Mouse (Mus musculus): ENCODE measurements around the gene Dnah10. TPM values are rescaled to one million over a fixed set of nuclear protein-coding genes. Genes with fewer than 3 reads are reported as not detected.

Dnah10 gene
- total and polyA plus RNA-seq, 3 experiments = 0.03 to 0.30 (median 0.08) TPM

- H3K4me2 ChIP-seq (ENCODE audit: insufficient read depth, low read depth, poor library complexity, severe bottlenecking) = peak within 1 kb of the TSS; percentile 83
- peak; percentile 97 for DNase-seq (ENCODE audit: extremely low read depth)
- peak; percentile 90; the same call in 1 of the 2 replicates for TF ChIP-seq UBTF (IDR thresholded peaks at IDR 0.05; ENCODE audit: low read depth, low read length)
- TF ChIP-seq MYC (IDR thresholded peaks at IDR 0.05; ENCODE audit: low read depth, low read length) = no peak
- TF ChIP-seq MEF2A (IDR thresholded peaks at IDR 0.05; ENCODE audit: borderline replicate concordance, low read depth, low read length) = no peak
- TF ChIP-seq BHLHE40 (IDR thresholded peaks at IDR 0.05; ENCODE audit: low read depth, low read length) = peak; percentile 77
- TF ChIP-seq NRF1 (IDR thresholded peaks at IDR 0.05; ENCODE audit: low read depth, low read length) = peak; percentile 93
- TF ChIP-seq SIN3A (IDR thresholded peaks at IDR 0.05; ENCODE audit: low read length) = no peak
- no peak for TF ChIP-seq CHD2 (IDR thresholded peaks at IDR 0.05; ENCODE audit: low read length)
- no peak for TF ChIP-seq TBP (conservative IDR thresholded peaks at IDR 0.05; ENCODE audit: low read depth, low read length)
- no peak; the same call in 1 of the 2 replicates for TF ChIP-seq ZMIZ1 (IDR thresholded peaks at IDR 0.05; ENCODE audit: low read depth, low read length)
- TF ChIP-seq MAZ (IDR thresholded peaks at IDR 0.05; ENCODE audit: low read depth, low read length) = peak; percentile 94
- no peak for TF ChIP-seq ETS1 (conservative IDR thresholded peaks at IDR 0.05; ENCODE audit: low read depth, low read length)
- TF ChIP-seq USF1 (IDR thresholded peaks at IDR 0.05; ENCODE audit: low read depth, low read length) = no peak
- TF ChIP-seq CTCF (conservative IDR thresholded peaks at IDR 0.05 in 1 of 2, IDR thresholded peaks at IDR 0.05 in 1 of 2; ENCODE audit: low read depth in 2 of 2, low read length in 2 of 2) = no peak
- no peak for TF ChIP-seq MAX (IDR thresholded peaks at IDR 0.05; ENCODE audit: low read length)
- TF ChIP-seq PAX5 (IDR thresholded peaks at IDR 0.05; ENCODE audit: low read length) = no peak
- no peak for TF ChIP-seq RAD21 (IDR thresholded peaks at IDR 0.05; ENCODE audit: low read depth, low read length)
- no peak for TF ChIP-seq POLR2AphosphoS2 (IDR thresholded peaks at IDR 0.05; ENCODE audit: low read depth, low read length)
- peak; percentile 62 for TF ChIP-seq HCFC1 (IDR thresholded peaks at IDR 0.05; ENCODE audit: low read depth, low read length)
- no peak for TF ChIP-seq ZC3H11A (IDR thresholded peaks at IDR 0.05; ENCODE audit: low read depth, low read length)
- TF ChIP-seq E2F4 (IDR thresholded peaks at IDR 0.05; ENCODE audit: insufficient replicate concordance, low read depth, low read length) = no peak
- TF ChIP-seq KAT2A (IDR thresholded peaks at IDR 0.05; ENCODE audit: insufficient replicate concordance, low read length) = 0 out of 2 replicates have a peak, but pooled peaks have one; percentile 13
- no peak for TF ChIP-seq GABPA (IDR thresholded peaks at IDR 0.05; ENCODE audit: insufficient replicate concordance, low read depth, low read length)
- no peak for TF ChIP-seq SMC3 (IDR thresholded peaks at IDR 0.05; ENCODE audit: low read depth, low read length)
- peak; percentile 34; the same call in 1 of the 2 replicates for TF ChIP-seq ELF1 (IDR thresholded peaks at IDR 0.05; ENCODE audit: low read depth, low read length)
- no peak for TF ChIP-seq JUND (conservative IDR thresholded peaks at IDR 0.05; ENCODE audit: low read depth, low read length)
- no peak for TF ChIP-seq RCOR1 (conservative IDR thresholded peaks at IDR 0.05; ENCODE audit: low read depth, low read length)
- peak; percentile 69 for TF ChIP-seq TCF12 (IDR thresholded peaks at IDR 0.05; ENCODE audit: low read depth, low read length)
- TF ChIP-seq USF2 (conservative IDR thresholded peaks at IDR 0.05; ENCODE audit: low read depth, low read length) = no peak
- peak; percentile 82; the same call in 1 of the 2 replicates for TF ChIP-seq NELFE (IDR thresholded peaks at IDR 0.05; ENCODE audit: low read depth, low read length)
- TF ChIP-seq EP300 (IDR thresholded peaks at IDR 0.05; ENCODE audit: low read length) = no peak
- TF ChIP-seq MAFK (IDR thresholded peaks at IDR 0.05; ENCODE audit: insufficient replicate concordance, low read length) = no peak
- TF ChIP-seq ZKSCAN1 (IDR thresholded peaks at IDR 0.05; ENCODE audit: borderline replicate concordance, low read depth, low read length) = no peak
- TF ChIP-seq IRF4 (IDR thresholded peaks at IDR 0.05; ENCODE audit: low read depth, low read length) = no peak
- peak; percentile 88 for TF ChIP-seq POLR2A (IDR thresholded peaks at IDR 0.05; ENCODE audit: low read depth, low read length)
- no peak for TF ChIP-seq CHD1 (IDR thresholded peaks at IDR 0.05; ENCODE audit: low read depth, low read length)
- peak; percentile 95 for TF ChIP-seq ZNF384 (IDR thresholded peaks at IDR 0.05; ENCODE audit: low read depth, low read length)
- no peak for TF ChIP-seq JUN (IDR thresholded peaks at IDR 0.05; ENCODE audit: insufficient read depth, low read depth, low read length)
- TF ChIP-seq MXI1 (IDR thresholded peaks at IDR 0.05; ENCODE audit: low read depth, low read length) = peak; percentile 89
- dilution Hi-C loops (cut with MboI; ENCODE audit: extremely low pct_ligation_motif_present, extremely low pct_unique_long_range_greater_than_20kb, low sequenced_read_pairs) = no loop called here
- H3K27me3 ChIP-seq (replicated peaks) = peaks cover 42% of the 10 kb centered on the region
- H3K4me3 ChIP-seq (replicated peaks in 1 of 3; ENCODE audit: low read depth in 2 of 3, low read length in 2 of 3, poor library complexity in 1 of 3) = peak within 1 kb of the TSS; percentile 50 to 84 (median 77)
- peaks cover 0 to 15% of the 10 kb centered on the region in 2 experiments for H3K36me3 ChIP-seq (replicated peaks in 1 of 2; ENCODE audit: control insufficient read depth in 1 of 2, insufficient read depth in 1 of 2, low read length in 1 of 2)
- H3K79me2 ChIP-seq (replicated peaks; ENCODE audit: control insufficient read depth, extremely low read depth, insufficient read depth, poor library complexity, severe bottlenecking) = no peaks in the 10 kb centered on the region; the same call in 1 of the 2 replicates
- H3K27ac ChIP-seq (ENCODE audit: insufficient read depth, low read depth) = no peak within 1 kb of the TSS
- H3K9ac ChIP-seq (ENCODE audit: insufficient read depth, low read depth) = peak within 1 kb of the TSS; percentile 75
- no peaks in the 10 kb centered on the region for H3K9me3 ChIP-seq (replicated peaks; ENCODE audit: low read length)
- in situ Hi-C loops (cut with MboI; ENCODE audit: low pct_ligation_motif_present, low pct_unique_long_range_greater_than_20kb, low sequenced_read_pairs) = loop anchor here (5.0 to 25.0 kb wide), 2 partner anchors 90 to 425 kb away; partner anchors contain the start of genes Kmt5a and Sbno1
- peaks cover 0 to 18% of the 10 kb centered on the region in 2 experiments; a peak in 3 of 4 replicates for H3K4me1 ChIP-seq (ENCODE audit: control insufficient read depth in 1 of 2, insufficient read depth in 2 of 2)
Measured at GRCm38 (mm10) chr5:124862013-124862866, 137.4 kb downstream of the Dnah10 start, which contains the start of the genes Ccdc92 and Zfp664. Gene Ccdc92, minus strand, starts transcription at chr5:124862424. Gene Zfp664, plus strand, starts transcription at chr5:124862691.
